Mouse (Mus musculus) liver, embryonic 14.5 days (tissue): ENCODE measurements around the gene Ankfn1.

Experiments used
- CTCF ChIP-seq: IDR thresholded peaks from 2 replicates; pipeline ENCODE4 v1.5.1; 2016; ENCODE audit warnings: antibody characterized with exemption, low read depth, control low read depth
- EP300 ChIP-seq: IDR thresholded peaks from 2 replicates; pipeline ENCODE4 v1.6.1; 2016; ENCODE audit warnings: antibody characterized with exemption, low read depth

- TF ChIP-seq CTCF: no peak
- TF ChIP-seq EP300: no peak
Observed at GRCm38 (mm10) chr11:89665170-89665880, 112.1 kb downstream of the Ankfn1 start.
